Mouse (Mus musculus) Muller cell, postnatal 12 days (primary cell): ENCODE data around the gene Tmem130.
A peak's percentile ranks its signal among the peaks of the same experiment; 100 is the strongest.
"Not testable (repeated sequence)": the region's sequence is repeated elsewhere in the genome, so short reads cannot be mapped to it uniquely, and the experiment has no call there.

Source experiments
- DNase-seq: peaks from one replicate; pipeline ENCODE4 v3.0.0-alpha.2; 2015; ENCODE audit errors: inconsistent ontology term

Tmem130 gene

GRCm38 (mm10) chr5:144761161-144761868, at the start of gene Tmem130:
TSS of gene Tmem130 (minus strand) at chr5:144761818.
- no peak for DNase-seq

GRCm38 (mm10) chr5:144806931-144807330, 45.3 kb upstream of the Tmem130 start:
- no peak for DNase-seq

- no peak for DNase-seq
Observed at GRCm38 (mm10) chr5:144804181-144804580, 42.6 kb upstream of the Tmem130 start.

DNA sequence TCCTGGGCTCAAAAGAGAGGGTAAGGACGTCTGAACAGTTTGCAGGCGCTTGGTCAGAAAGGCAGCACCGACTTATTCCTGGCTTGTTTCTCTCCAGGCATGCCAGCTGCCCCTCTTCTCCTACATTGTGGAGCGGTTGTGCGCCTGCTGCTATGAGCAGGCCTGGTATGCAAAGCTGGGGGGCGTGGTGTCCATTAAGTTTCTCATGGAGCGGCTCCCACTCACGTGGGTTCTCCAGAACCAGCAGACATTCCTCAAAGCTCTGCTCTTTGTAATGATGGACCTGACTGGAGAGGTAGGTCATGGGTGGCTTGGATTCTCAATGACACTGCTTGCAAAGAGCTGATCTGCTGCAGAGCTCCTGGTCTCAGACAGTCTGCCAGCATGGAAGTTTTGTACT, 41.4 kb upstream of the Tmem130 start:
- DNase-seq: no peak

- no peak for DNase-seq
Observed at GRCm38 (mm10) chr5:144797116-144797515, 35.5 kb upstream of the Tmem130 start.

DNA sequence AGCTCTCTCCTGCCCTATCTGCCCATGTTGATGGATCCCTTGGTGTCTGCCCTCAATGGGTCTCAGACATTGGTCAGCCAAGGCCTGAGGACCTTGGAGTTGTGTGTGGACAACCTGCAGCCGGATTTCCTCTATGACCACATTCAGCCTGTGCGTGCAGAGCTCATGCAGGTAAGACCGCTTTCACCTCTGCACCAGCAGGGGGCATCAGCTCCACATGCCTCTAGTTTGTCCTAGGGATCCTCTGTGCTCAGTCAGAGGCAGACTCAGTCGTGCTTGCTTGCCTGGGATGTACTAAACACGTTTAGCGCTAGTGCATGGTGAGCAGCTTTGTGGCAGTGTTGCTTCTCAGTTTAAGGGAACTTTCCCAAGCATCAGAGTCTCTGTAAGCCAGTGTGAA, 33.1 kb upstream of the Tmem130 start:
- DNase-seq: no peak

GRCm38 (mm10) chr5:144793374-144793773, 31.8 kb upstream of the Tmem130 start:
- no peak for DNase-seq

DNA sequence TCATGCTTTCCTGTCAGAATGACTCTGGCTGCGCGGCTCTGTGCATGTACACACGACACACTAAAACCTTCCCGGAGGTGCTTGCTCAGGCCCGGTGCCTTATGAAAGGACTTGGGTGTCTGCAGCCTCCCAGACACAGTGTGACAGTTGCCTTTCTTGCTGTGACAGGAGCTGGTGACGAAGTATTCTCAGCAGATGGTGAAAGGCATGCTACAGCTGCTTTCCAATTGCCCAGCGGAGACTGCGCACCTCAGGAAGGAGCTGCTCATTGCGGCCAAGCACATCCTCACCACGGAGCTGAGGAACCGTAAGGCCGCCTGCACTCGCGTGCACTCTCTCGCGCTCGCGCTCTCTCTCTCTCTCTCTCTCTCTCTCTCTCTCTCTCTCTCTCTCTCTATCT, 24.8 kb upstream of the Tmem130 start:
- DNase-seq: no peak

GRCm38 (mm10) chr5:144780654-144781053, 19.0 kb upstream of the Tmem130 start:
- DNase-seq: no peak

- no peak for DNase-seq
Observed at GRCm38 (mm10) chr5:144773231-144773630, 11.6 kb upstream of the Tmem130 start.

- DNase-seq: peak; percentile 45
Observed at GRCm38 (mm10) chr5:144769067-144769482, 7.5 kb upstream of the Tmem130 start.

- DNase-seq: peak; percentile 96
Observed at GRCm38 (mm10) chr5:144767911-144768841, 6.6 kb upstream of the Tmem130 start.

DNA sequence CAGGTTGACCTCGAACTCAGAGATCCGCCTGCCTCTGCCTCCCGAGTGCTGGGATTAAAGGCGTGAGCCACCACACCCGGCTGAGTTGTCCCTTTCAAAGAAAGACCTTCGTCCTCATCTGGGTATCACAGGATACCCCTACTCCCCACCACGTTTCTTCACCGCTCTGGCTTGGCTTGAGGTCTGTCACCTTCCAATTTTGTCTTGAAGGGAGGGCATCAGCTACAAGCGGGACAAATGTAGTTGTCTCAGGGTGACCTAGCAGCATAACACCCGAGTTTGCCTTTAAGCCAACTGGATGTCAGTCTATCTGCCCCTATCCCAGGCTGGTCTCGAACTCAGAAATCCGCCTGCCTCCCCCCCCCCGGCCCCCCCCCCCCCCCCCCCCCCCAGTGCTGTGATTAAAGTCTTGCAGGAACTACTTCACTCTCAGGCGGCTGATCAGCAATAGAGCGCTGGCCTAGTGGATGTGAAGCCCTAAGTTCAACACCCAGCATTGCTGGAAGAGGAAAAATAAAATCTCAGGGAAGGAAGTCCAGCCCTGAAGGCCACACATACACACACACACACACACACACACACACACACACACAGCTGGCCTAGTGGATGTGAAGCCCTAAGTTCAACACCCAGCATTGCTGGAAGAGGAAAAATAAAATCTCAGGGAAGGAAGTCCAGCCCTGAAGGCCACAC, 5.6 kb upstream of the Tmem130 start, which contains the start of gene Trrap:
TSS of gene Trrap (plus strand) at position 627 of the 693 bp plus-strand sequence.
- DNase-seq: not testable (repeated sequence)

GRCm38 (mm10) chr5:144766646-144767045, 5.0 kb upstream of the Tmem130 start:
- DNase-seq: no peak

GRCm38 (mm10) chr5:144766026-144766425, 4.4 kb upstream of the Tmem130 start:
- DNase-seq: no peak

DNA sequence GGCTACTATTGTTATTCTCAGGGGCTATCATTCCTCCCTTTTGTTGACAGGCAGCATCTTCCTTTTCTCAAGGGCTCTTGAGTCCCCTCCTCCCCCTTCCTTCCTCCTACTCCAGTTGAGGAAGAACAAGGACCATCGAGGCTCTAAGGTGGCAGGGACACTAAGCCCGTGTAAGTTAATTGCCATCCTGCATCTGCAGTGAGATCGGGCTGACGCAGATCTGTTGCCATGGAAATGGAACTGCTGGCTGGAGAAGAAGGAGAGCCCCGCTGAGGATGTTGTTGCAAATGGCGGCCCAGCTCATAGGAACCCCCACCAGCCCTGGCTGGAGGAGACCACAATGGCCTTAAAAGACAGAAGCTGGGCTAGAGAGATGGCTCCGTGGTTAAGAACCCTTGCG, 3.2 kb downstream of the Tmem130 start:
- DNase-seq: no peak

DNA sequence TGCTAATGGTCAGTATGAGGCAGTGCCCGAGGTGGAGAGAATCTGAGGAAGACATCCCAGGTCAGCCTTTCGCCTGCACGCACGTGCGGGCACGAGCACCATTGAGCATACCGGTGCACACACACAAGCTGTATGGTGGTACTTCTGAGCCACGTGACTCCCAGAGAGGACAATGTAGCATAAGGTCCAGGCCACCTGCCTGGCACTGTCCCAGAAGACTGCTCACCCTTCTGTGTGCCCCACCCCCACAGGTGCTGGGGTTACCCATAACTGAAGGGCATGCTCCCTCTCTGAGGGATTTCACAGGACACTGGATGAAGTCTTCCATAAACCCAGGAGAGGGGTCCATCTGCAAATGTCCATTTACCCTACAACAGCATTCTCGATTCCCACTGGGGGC, 4.2 kb downstream of the Tmem130 start:
- no peak for DNase-seq

GRCm38 (mm10) chr5:144755191-144755590, 6.4 kb downstream of the Tmem130 start:
- DNase-seq: peak; percentile 70

- DNase-seq: no peak
Observed at GRCm38 (mm10) chr5:144753041-144753440, 8.6 kb downstream of the Tmem130 start.

DNA sequence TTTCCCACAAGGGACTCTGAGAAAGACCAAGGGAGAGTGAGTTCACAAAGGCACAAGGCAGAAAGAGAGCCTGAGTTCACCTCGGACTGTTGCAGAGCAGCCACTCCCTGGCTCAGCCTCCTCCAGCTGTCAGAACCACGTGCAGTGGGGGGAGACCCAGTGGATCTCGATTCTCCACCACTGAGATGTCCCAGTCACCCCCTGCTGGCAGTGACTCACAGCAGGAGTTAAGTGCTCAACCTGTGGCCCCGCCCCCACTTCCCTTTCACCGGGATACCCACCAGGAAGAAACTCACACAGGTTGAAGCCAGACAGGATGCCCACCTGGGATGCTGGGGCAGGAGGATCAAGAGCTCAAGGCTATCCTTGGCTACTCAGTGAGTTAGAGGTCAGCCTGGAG, 9.2 kb downstream of the Tmem130 start:
- no peak for DNase-seq

DNA sequence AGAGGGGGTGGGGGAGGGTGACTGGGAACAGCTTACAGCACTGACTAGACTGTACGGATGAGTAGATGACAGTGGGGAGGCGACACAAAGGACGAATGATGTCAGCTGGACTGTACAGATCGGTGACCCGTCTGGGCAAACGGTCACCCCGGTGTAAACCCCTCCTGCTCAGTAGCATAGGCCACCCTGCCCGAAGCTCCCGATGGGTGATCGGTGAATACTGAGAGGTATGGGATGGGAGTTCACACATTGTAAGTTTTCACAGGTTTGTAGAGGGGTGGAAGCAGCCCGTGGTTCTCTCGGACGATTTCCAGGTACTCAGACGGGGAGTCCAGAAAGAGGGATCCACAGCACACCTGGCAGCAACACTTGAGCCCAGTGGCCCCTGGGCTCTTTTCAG, 24.5 kb downstream of the Tmem130 start:
- DNase-seq: no peak

DNA sequence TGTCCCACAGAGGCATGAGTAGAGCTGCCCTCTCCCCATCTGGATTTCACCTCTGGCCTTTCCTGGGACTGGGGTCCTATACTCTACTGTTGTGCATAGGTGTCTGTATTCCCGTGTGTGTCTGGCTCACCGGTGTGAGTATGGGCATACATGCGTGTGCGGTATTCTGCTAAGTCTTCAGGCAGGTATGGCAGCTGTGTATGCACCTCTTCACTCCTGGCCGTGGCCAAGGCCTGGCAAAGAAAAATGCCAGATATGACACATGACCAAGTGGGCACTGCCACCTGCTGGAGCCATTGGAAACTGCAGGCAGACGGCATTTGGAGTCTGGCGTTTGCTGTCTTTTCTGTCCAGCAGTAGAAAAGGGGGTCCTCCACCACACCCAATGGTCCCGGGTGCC, 26.7 kb downstream of the Tmem130 start:
- peak; percentile 42 for DNase-seq
